Mouse (Mus musculus) testis, adult 2 months (tissue): ENCODE measurements at regions not wholly inside any gene's neighbourhood (a gene's known extent, or its start where the extent isn't known, plus 50 kb on each side); places are given as distances from the start of the nearest gene placed in this dataset.

ENCODE experiments used
- CTCF ChIP-seq: fragments of 200-500 bp; IDR thresholded peaks from 2 replicates; pipeline ENCODE4 v1.5.1; 2012; ENCODE audit warnings: low read depth, mild to moderate bottlenecking, inconsistent platforms, low read length, moderate library complexity; ENCODE audit not compliant: control insufficient read depth, insufficient read depth, insufficient replicate concordance
- POLR2A ChIP-seq: fragments of 200-500 bp; IDR thresholded peaks from 2 replicates; pipeline ENCODE4 v1.6.1; 2012; ENCODE audit warnings: low read depth, mild to moderate bottlenecking, inconsistent platforms, low read length, moderate library complexity; ENCODE audit not compliant: control insufficient read depth

GRCm38 (mm10) chr3:147054157-147054838, 202.1 kb downstream of the Ttll7 start:
- TF ChIP-seq CTCF: no peak
- TF ChIP-seq POLR2A: no peak
